Mouse (Mus musculus): ENCODE data around the gene Acer3. TPM values are rescaled to one million over a fixed set of nuclear protein-coding genes. Genes with fewer than 3 reads are reported as not detected.

The Acer3 gene
- polyA plus RNA-seq, 1 experiment = 6.7 TPM

DNA sequence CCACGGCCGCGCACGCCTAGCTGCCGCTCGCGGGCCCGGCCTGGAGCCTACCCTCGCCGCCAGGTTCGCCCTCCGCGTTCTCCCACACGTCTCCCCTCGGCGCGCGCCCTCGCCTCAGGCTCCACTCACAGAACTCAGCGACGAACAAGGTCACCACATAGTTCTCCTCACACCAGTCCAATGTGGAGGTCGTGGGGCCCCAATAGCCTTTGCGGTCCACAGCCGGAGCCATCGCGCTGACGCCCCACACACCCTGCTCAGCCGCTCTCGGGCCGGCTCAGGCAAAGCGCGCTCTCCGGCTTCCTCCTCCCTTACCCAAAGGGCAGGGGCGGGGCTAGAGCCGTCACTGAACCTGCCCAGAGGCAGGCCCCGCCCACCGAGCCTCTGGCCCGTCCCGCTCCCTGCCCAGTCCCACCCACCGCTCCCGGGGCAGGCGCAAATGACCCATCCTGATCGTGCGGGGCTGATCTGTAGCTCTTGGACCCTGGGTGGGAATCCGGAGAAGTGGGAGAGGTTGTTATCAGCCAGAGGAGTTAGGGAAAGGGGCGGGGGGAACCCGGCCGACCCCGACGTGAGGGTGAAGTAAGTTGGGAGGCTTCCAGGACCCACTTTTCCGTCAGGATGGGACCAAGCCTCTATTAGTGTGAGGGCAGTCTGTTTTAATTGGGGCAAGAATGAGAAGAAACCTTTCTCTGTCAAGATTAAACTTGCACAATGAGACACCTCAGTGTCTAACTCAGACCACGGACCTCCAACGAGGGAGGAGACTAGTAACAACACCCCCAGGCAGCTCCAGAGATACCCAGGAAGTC, 11.6 kb downstream of the Acer3 start:
- TF ChIP-seq POLR2A (IDR thresholded peaks at IDR 0.05; ENCODE audit: control insufficient read depth, extremely low read depth, insufficient read depth, low read length, poor library complexity) (peak; percentile 87), CTCF (IDR thresholded peaks at IDR 0.05; ENCODE audit: borderline replicate concordance, control insufficient read depth, extremely low read depth, insufficient read depth, low read length, poor library complexity) (peak; percentile 60; the same call in 1 of the 2 replicates)
- peaks cover 7% of the 10 kb centered on the region for H3K4me1 ChIP-seq (replicated peaks; ENCODE audit: control insufficient read depth, insufficient read depth, low read length)
- WGBS = under 1% methylated on average over 53 of the region's 53 CpGs
- H3K36me3 ChIP-seq (ENCODE audit: control insufficient read depth, insufficient read depth, low read length) = no peaks in the 10 kb centered on the region
- H3K27me3 ChIP-seq (ENCODE audit: control insufficient read depth, insufficient read depth, low read length) = no peaks in the 10 kb centered on the region; the same call in 1 of the 2 replicates
- peak; percentile 97 for DNase-seq
- H3K27ac ChIP-seq (ENCODE audit: control insufficient read depth, insufficient read depth, low read length) = no peak overlapping the region
- peak overlapping the region; percentile 83 for H3K4me3 ChIP-seq (ENCODE audit: control insufficient read depth, insufficient read depth, low read length)

DNA sequence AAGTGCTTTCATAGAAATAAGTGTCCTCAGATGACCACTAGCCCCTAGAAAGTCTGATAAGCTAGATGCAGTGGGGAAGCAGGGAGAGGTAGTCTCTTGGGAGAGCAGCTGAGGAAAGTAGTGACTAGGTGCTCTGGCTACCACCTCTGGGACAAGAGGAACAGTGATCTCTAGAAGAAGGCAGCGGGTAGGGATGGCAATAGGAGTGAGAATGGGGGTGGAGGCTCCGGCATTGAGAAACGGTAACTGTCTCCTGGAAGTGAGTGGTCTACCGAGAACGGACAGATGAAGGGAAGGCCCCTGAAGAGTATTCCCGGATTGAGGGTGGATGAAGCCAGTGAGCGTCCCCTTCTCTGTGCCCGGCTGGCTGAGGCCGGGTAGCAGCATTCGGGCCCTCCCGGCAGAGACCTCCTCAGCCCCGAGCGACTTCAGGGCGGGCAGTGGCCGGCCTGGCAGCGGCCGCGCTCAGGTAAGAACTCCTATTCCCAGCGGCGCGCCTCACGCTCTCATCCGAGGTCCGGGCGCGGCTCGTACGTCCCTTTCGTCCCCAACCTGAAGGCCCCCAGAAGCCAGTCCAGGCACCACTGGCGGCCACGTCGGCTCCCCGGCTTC, 12.3 kb downstream of the Acer3 start:
- WGBS = under 1% methylated on average over 33 of the region's 33 CpGs
- H3K4me3 ChIP-seq (ENCODE audit: control insufficient read depth, insufficient read depth, low read length) = peak overlapping the region; percentile 83
- peaks cover 7% of the 10 kb centered on the region for H3K4me1 ChIP-seq (replicated peaks; ENCODE audit: control insufficient read depth, insufficient read depth, low read length)
- TF ChIP-seq POLR2A (IDR thresholded peaks at IDR 0.05; ENCODE audit: control insufficient read depth, extremely low read depth, insufficient read depth, low read length, poor library complexity) (no peak), CTCF (IDR thresholded peaks at IDR 0.05; ENCODE audit: borderline replicate concordance, control insufficient read depth, extremely low read depth, insufficient read depth, low read length, poor library complexity) (no peak)
- H3K27ac ChIP-seq (ENCODE audit: control insufficient read depth, insufficient read depth, low read length) = no peak overlapping the region
- no peaks in the 10 kb centered on the region; the same call in 1 of the 2 replicates for H3K27me3 ChIP-seq (ENCODE audit: control insufficient read depth, insufficient read depth, low read length)
- no peaks in the 10 kb centered on the region for H3K36me3 ChIP-seq (ENCODE audit: control insufficient read depth, insufficient read depth, low read length)
- DNase-seq = no peak

DNA sequence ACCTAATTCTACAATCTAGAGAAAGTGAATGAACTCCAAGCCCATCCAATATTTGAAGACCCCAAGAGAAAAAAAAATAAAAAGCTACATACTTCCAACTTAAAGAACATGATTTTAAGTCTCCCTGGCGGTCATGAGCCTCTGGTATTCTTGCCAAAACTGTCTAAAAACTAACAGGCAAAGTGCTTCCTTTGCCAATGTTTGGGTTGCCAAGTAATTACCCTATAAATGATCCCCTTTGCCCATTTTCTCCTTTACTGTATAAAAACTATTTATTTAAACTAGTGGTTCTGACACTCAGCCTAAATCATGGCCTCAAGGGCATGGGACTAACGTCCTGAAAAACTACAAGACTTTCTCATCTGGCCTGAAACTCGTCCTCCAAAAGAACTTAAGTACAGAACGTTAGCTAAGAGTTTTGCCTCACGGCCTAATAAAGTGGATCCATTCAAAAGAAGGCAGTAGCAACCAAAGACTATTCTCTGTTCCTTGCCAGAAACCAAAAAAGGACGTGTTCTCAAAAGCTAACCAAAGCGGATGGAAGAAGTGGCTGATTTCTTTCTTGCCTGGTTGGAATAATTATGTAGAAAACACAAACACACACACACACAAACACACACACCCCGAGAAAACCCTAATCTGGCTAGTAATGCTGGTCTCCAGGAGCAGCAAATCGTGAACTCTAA, 12.9 kb downstream of the Acer3 start:
- 57% methylated on average over 9 of the region's 9 CpGs for WGBS
- Histone ChIP-seq H3K4me3 (ENCODE audit: control insufficient read depth, insufficient read depth, low read length) (no peak overlapping the region), H3K4me1 (replicated peaks; ENCODE audit: control insufficient read depth, insufficient read depth, low read length) (peaks cover 7% of the 10 kb centered on the region), H3K27ac (ENCODE audit: control insufficient read depth, insufficient read depth, low read length) (no peak overlapping the region), H3K36me3 (ENCODE audit: control insufficient read depth, insufficient read depth, low read length) (no peaks in the 10 kb centered on the region), H3K27me3 (ENCODE audit: control insufficient read depth, insufficient read depth, low read length) (no peaks in the 10 kb centered on the region; the same call in 1 of the 2 replicates)
- TF ChIP-seq POLR2A (IDR thresholded peaks at IDR 0.05; ENCODE audit: control insufficient read depth, extremely low read depth, insufficient read depth, low read length, poor library complexity) = no peak
- TF ChIP-seq CTCF (IDR thresholded peaks at IDR 0.05; ENCODE audit: borderline replicate concordance, control insufficient read depth, extremely low read depth, insufficient read depth, low read length, poor library complexity) = no peak
- no peak for DNase-seq

DNA sequence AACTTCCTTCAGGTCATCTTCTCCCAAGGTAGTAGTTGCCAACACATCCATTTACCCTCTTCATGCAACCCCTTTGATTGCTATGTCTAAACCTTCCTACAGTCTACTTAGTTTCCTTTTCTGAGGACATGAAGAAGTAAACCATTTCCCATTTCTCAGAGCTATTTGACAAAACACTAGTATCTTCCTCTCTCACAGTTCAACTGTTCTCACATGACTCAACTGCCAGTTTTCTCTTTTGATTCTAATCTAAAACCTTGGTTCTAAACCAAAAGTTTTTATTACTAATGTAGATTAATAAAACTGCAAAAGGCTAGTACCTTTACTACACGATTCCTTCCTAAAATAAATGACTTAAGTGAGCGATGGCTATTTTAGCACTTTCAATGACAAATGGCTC, 13.6 kb downstream of the Acer3 start:
- no peaks in the 10 kb centered on the region; the same call in 1 of the 2 replicates for H3K27me3 ChIP-seq (ENCODE audit: control insufficient read depth, insufficient read depth, low read length)
- H3K4me1 ChIP-seq (replicated peaks; ENCODE audit: control insufficient read depth, insufficient read depth, low read length) = peaks cover 7% of the 10 kb centered on the region
- no peak for DNase-seq
- H3K27ac ChIP-seq (ENCODE audit: control insufficient read depth, insufficient read depth, low read length) = no peak overlapping the region
- no peak for TF ChIP-seq POLR2A (IDR thresholded peaks at IDR 0.05; ENCODE audit: control insufficient read depth, extremely low read depth, insufficient read depth, low read length, poor library complexity)
- TF ChIP-seq CTCF (IDR thresholded peaks at IDR 0.05; ENCODE audit: borderline replicate concordance, control insufficient read depth, extremely low read depth, insufficient read depth, low read length, poor library complexity) = no peak
- H3K4me3 ChIP-seq (ENCODE audit: control insufficient read depth, insufficient read depth, low read length) = no peak overlapping the region
- H3K36me3 ChIP-seq (ENCODE audit: control insufficient read depth, insufficient read depth, low read length) = no peaks in the 10 kb centered on the region
- 95% methylated on average over 2 of the region's 2 CpGs for WGBS

DNA sequence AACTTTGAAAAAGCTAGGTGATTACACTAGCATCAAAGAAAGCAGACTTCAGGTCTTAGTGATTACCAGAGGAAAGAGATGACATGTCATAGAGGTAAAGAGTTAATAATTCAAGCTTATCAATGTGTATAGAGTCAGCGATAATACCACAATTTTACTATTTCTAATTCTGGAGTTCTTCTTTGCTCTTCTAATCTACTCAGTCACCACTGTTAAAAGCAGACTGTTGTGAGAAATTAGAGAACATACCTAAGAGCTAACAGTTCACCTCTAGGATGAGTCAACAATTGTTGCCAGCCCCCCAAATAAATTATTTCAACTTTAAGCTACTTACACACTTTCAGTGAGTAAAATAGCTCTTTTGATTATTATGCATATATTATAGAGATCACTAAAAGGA, 28.1 kb downstream of the Acer3 start:
- WGBS = 96% methylated on average over 1 of the region's 1 CpGs
- Histone ChIP-seq H3K4me1 (replicated peaks; ENCODE audit: control insufficient read depth, insufficient read depth, low read length) (no peaks in the 10 kb centered on the region), H3K27me3 (ENCODE audit: control insufficient read depth, insufficient read depth, low read length) (no peaks in the 10 kb centered on the region), H3K27ac (ENCODE audit: control insufficient read depth, insufficient read depth, low read length) (no peak overlapping the region), H3K4me3 (ENCODE audit: control insufficient read depth, insufficient read depth, low read length) (no peak overlapping the region), H3K36me3 (ENCODE audit: control insufficient read depth, insufficient read depth, low read length) (no peaks in the 10 kb centered on the region)
- no peak for TF ChIP-seq CTCF (IDR thresholded peaks at IDR 0.05; ENCODE audit: borderline replicate concordance, control insufficient read depth, extremely low read depth, insufficient read depth, low read length, poor library complexity)
- no peak for TF ChIP-seq POLR2A (IDR thresholded peaks at IDR 0.05; ENCODE audit: control insufficient read depth, extremely low read depth, insufficient read depth, low read length, poor library complexity)
- no peak for DNase-seq

DNA sequence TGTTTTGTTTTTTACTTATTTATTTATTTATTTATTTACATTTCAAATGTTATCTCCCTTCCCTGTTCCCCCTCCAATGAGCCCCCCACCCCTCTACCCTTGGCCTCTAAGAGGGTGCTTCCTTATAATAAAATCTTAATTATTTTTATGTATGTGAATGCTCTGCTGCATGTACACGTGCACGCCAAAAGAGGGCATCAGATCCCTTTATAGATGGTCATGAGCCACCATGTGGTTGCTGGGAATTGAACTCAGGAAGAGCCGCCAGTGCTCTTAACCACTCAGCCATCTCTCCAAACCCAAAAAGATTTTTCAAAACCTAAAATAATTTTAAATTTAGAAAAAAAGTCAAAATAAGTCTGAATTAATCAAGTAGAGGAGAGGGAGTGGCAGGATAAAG, 31.4 kb downstream of the Acer3 start:
- no peaks in the 10 kb centered on the region for H3K4me1 ChIP-seq (replicated peaks; ENCODE audit: control insufficient read depth, insufficient read depth, low read length)

More for the DNA sequence above, 31.4 kb downstream of the Acer3 start:
- peak; percentile 16 for DNase-seq
- WGBS = 42% methylated on average over 3 of the region's 3 CpGs
- TF ChIP-seq CTCF (IDR thresholded peaks at IDR 0.05; ENCODE audit: borderline replicate concordance, control insufficient read depth, extremely low read depth, insufficient read depth, low read length, poor library complexity) (no peak), POLR2A (IDR thresholded peaks at IDR 0.05; ENCODE audit: control insufficient read depth, extremely low read depth, insufficient read depth, low read length, poor library complexity) (no peak)
- Histone ChIP-seq H3K4me3 (ENCODE audit: control insufficient read depth, insufficient read depth, low read length) (no peak overlapping the region), H3K27ac (ENCODE audit: control insufficient read depth, insufficient read depth, low read length) (no peak overlapping the region), H3K36me3 (ENCODE audit: control insufficient read depth, insufficient read depth, low read length) (no peaks in the 10 kb centered on the region), H3K27me3 (ENCODE audit: control insufficient read depth, insufficient read depth, low read length) (no peaks in the 10 kb centered on the region)

All from thymus, adult 2 months (tissue).